Mouse (Mus musculus) macrophage (primary cell): Measurements from ENCODE around the gene Zfp804b. TPM values are rescaled to one million over a fixed set of nuclear protein-coding genes. Genes with fewer than 3 reads are reported as not detected.

Experiments used
- H3K27ac ChIP-seq: fragments of 350-480 bp; formaldehyde crosslinking; 2 replicates; pipeline ENCODE4 v1.9.0; 2021
- H3K36me3 ChIP-seq: fragments of 350-480 bp; formaldehyde crosslinking; 2 replicates; pipeline ENCODE4 v1.9.0; 2021; ENCODE audit errors: inconsistent target
- H3K4me3 ChIP-seq: fragments of 350-480 bp; formaldehyde crosslinking; 2 replicates; pipeline ENCODE4 v1.9.0; 2021; ENCODE audit errors: inconsistent target
- H3K79me2 ChIP-seq: fragments of 350-480 bp; formaldehyde crosslinking; 2 replicates; pipeline ENCODE4 v1.9.0; 2021; ENCODE audit errors: inconsistent target
- WGBS: methylation state at CpG from one replicate; pipeline ENCODE4 v1.1.7; 2026; ENCODE audit warnings: inconsistent platforms; ENCODE audit not compliant: missing documents; 5-methylcytosine and 5-hydroxymethylcytosine counted together
- polyA plus RNA-seq: library from polyadenylated mRNA; stranded (reverse); fragments of 250-400 nt; gene quantifications from 3 replicates; pipeline ENCODE4 v1.2.4, GENCODE M21; 2018; ENCODE audit warnings: inconsistent platforms

The Zfp804b gene
- polyA plus RNA-seq, 1 experiment from 2014 or later = not detected

DNA sequence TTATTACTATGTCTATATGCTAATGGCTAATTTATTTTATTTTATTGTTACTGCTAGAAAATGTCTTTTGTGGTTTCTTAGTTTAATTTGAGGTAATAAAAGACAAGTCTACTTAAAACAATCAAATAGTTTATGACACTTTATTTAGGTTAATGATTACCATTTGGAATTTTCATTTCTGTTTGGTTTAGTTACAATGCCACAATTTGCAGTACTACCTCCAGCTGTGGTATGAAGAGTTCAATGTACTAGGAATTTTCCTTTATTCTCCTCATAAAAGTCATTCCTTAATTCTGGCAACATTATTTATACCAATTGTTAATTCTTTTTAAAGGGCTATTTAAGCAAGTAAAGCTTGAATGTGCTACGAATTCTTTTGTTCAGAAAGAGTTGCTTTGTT, 409.7 kb downstream of the Zfp804b start:
- Histone ChIP-seq H3K4me3 (no peak overlapping the region), H3K27ac (no peak overlapping the region), H3K36me3 (no peaks in the 10 kb centered on the region), H3K79me2 (no peaks in the 10 kb centered on the region)
- 57% methylated on average over 1 of the region's 1 CpGs for WGBS

DNA sequence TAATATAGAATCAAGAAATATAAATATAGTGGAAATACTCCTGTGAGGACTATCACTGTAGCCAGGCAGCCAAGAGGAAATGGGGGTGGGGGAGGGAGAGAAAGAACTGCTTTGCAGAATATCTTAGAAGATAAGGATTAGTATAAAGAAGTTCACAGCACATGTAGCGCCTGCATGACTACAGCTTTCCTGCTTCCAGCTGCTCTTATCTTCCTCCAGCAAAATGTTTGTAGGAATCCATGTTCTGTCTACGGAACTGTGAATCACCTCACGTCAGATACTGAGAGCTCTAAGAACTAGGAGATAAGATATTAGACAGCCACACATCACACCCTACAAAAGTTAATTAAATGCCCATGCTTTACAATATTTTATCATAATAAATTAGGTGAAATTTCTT, 433.3 kb downstream of the Zfp804b start:
- WGBS = 80% methylated on average over 3 of the region's 3 CpGs
- no peak overlapping the region for H3K4me3 ChIP-seq
- H3K36me3 ChIP-seq = no peaks in the 10 kb centered on the region
- no peaks in the 10 kb centered on the region for H3K79me2 ChIP-seq
- H3K27ac ChIP-seq = no peak overlapping the region

DNA sequence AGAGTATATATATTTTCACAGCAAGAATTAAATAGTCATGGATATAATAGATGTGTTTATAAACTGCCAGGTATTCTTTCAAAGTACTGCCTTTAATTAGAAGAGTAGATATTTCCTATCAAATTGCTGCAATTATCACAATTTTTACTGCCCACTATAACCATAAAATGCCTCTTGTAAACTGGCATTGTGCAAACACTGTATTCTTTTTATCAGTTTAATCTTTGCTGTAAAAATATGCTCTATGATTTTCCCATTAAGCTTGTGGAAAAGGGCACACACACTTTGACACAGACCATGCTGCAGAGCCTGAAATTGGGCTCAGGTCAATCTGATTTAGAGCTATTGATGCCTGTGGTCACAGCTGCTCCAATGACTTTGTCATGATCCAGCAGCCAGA, 463.2 kb downstream of the Zfp804b start:
- no peak overlapping the region for H3K27ac ChIP-seq
- H3K79me2 ChIP-seq = no peaks in the 10 kb centered on the region
- no peak overlapping the region for H3K4me3 ChIP-seq

DNA sequence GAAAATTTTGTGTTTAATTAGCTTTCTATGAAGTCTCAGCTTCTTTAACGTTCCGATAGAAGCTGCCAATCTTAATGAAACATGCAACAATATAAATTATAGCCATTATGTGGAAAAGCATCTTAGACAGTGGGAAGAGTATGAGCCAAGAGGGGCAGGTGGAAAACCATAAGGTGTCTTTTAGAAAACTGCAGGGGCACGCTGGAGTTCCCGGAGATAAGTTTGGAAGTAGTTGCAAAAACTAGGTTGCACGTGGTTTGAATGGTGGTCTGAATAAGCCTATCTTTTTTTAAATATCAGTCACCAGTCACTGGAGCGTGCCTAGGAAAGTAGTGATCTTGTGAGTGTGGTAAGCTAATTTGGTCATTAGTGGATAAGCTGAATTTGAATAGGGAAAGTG, 473.0 kb downstream of the Zfp804b start:
- Histone ChIP-seq H3K36me3 (no peaks in the 10 kb centered on the region), H3K4me3 (no peak overlapping the region), H3K79me2 (no peaks in the 10 kb centered on the region), H3K27ac (no peak overlapping the region)
- 87% methylated on average over 6 of the region's 6 CpGs for WGBS

More for the DNA sequence above, 463.2 kb downstream of the Zfp804b start:
- no peaks in the 10 kb centered on the region for H3K36me3 ChIP-seq

DNA sequence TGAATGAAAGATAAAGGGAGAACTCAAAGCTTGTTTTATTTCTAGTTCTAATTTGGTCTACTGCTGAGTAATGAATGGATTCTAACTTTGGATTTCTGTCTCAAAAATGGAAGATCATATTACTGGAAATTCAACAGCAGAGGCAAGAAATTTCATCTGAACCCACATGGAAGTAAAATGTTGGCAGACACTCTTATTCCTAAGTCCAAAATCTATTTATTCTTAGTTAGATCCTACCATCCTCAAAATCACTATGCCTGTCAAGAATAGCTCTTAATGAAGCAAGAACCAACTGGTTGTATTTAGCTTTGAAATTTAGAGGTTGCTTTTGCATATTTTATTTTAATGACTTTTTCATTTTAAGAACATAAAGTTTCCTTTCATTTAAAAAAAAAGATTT, 473.6 kb downstream of the Zfp804b start:
- no peak overlapping the region for H3K4me3 ChIP-seq
- H3K79me2 ChIP-seq = no peaks in the 10 kb centered on the region
- H3K36me3 ChIP-seq = no peaks in the 10 kb centered on the region
- no peak overlapping the region for H3K27ac ChIP-seq

DNA sequence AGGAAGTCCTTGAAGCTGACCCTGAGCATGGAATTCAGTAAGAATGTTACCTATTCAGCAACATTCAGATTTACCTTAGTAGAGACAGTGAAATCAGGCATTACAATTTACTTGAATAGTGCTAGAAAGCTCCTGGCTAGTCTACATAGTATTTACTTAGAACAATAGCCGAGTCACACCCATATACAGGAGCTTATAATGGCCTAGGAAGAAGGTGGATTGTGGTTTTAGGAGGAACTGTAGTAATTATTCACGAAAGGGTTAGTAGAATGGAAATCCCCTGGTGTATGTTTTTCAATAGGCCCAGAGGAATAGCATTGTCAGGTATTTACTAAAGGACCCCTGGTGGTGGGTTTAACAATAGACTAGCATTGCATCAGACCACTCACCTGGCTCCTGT, 549.2 kb downstream of the Zfp804b start:
- 61% methylated on average over 2 of the region's 2 CpGs for WGBS
- H3K79me2 ChIP-seq = no peaks in the 10 kb centered on the region
- no peak overlapping the region for H3K27ac ChIP-seq
- H3K36me3 ChIP-seq = no peaks in the 10 kb centered on the region
- no peak overlapping the region for H3K4me3 ChIP-seq

DNA sequence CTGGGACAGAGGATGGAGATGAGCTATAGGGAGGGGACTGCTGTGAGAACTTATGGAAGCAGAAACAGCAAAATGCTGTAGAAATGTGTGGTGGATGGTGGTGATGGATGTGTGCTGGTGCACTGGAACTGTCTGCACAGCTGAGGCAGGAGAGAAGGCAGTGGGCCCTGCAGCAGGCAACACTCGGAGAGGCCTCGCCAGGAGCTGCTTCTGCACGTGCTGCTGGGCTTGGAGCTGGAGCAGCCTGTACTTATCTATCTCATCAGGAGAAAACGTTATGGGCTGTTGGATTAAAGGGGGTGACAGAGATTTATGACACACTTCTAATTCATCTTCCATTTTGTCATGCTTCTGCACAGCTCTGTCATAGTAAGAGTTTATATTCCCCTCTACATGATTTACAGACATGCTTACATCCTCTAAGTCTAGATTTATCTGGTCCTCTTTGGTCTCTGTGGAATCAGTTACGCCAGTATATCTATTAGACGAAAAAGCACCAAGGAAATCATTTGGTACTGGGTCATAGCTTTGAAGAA, 575.1 kb downstream of the Zfp804b start:
- H3K36me3 ChIP-seq = no peaks in the 10 kb centered on the region
- H3K27ac ChIP-seq = no peak overlapping the region
- H3K4me3 ChIP-seq = no peak overlapping the region
- 70% methylated on average over 6 of the region's 6 CpGs for WGBS
- no peaks in the 10 kb centered on the region for H3K79me2 ChIP-seq

Other genes starting within 250 kb of the Zfp804b start
- not detected in 3 replicates for gene Tex47, start 40.6 kb downstream of the Zfp804b start, polyA plus RNA-seq